Mouse (Mus musculus) ovary, adult 18-20 months (tissue): ENCODE measurements around the gene Grik5.

Experiments
- DNase-seq: peaks from one replicate; pipeline ENCODE4 v3.0.0; 2022; ENCODE audit warnings: low spot score, mixed read lengths

The Grik5 gene

GRCm38 (mm10) chr7:25030032-25030753 lies 42.0 kb downstream of the Grik5 start:
- DNase-seq: no peak

GRCm38 (mm10) chr7:25026452-25026851 lies 45.7 kb downstream of the Grik5 start:
- no peak for DNase-seq

- DNase-seq: no peak
Observed at GRCm38 (mm10) chr7:25025855-25026439, 46.2 kb downstream of the Grik5 start.

- DNase-seq: no peak
Observed at GRCm38 (mm10) chr7:25011592-25011991, 60.6 kb downstream of the Grik5 start.

- DNase-seq: no peak
Observed at GRCm38 (mm10) chr7:25010090-25010913, 61.8 kb downstream of the Grik5 start.

GRCm38 (mm10) chr7:25009099-25009700 lies 62.9 kb downstream of the Grik5 start:
- DNase-seq: no peak

GRCm38 (mm10) chr7:25008635-25009034 lies 63.5 kb downstream of the Grik5 start:
- peak; percentile 60 for DNase-seq

GRCm38 (mm10) chr7:25007609-25008374 lies 64.4 kb downstream of the Grik5 start:
- no peak for DNase-seq

- peak; percentile 29 for DNase-seq
Observed at GRCm38 (mm10) chr7:25006586-25007364, 65.4 kb downstream of the Grik5 start.

- no peak for DNase-seq
Observed at GRCm38 (mm10) chr7:25006171-25006570, 66.0 kb downstream of the Grik5 start.

GRCm38 (mm10) chr7:25005421-25006065 lies 66.6 kb downstream of the Grik5 start, which contains the start of gene Atp1a3:
Atp1a3 (minus strand) TSS chr7:25005958.
- DNase-seq: peak; percentile 32

GRCm38 (mm10) chr7:25004806-25005205 lies 67.3 kb downstream of the Grik5 start:
- DNase-seq: no peak

- no peak for DNase-seq
Observed at GRCm38 (mm10) chr7:25003820-25004388, 68.2 kb downstream of the Grik5 start.

- no peak for DNase-seq
Observed at GRCm38 (mm10) chr7:25003291-25003690, 68.9 kb downstream of the Grik5 start.

GRCm38 (mm10) chr7:25000711-25001110 lies 71.4 kb downstream of the Grik5 start:
- no peak for DNase-seq

- no peak for DNase-seq
Observed at GRCm38 (mm10) chr7:25000211-25000610, 71.9 kb downstream of the Grik5 start.

GRCm38 (mm10) chr7:24993081-24993480 lies 79.1 kb downstream of the Grik5 start:
- DNase-seq: no peak

- no peak for DNase-seq
Observed at GRCm38 (mm10) chr7:24990478-24990877, 81.7 kb downstream of the Grik5 start.

GRCm38 (mm10) chr7:24987941-24988340 lies 84.2 kb downstream of the Grik5 start:
- no peak for DNase-seq

GRCm38 (mm10) chr7:24985799-24986198 lies 86.3 kb downstream of the Grik5 start:
- DNase-seq: no peak
